Mouse (Mus musculus): Measurements from ENCODE around the gene Patz1. TPM values are rescaled to one million over a fixed set of nuclear protein-coding genes. Genes with fewer than 3 reads are reported as not detected.

Patz1 gene
- 48.1 and 51.1 TPM in 2 replicates for polyA plus RNA-seq (2014; fragmentation: Nextera tagmentation; extraction: Ambion mirVana)

DNA sequence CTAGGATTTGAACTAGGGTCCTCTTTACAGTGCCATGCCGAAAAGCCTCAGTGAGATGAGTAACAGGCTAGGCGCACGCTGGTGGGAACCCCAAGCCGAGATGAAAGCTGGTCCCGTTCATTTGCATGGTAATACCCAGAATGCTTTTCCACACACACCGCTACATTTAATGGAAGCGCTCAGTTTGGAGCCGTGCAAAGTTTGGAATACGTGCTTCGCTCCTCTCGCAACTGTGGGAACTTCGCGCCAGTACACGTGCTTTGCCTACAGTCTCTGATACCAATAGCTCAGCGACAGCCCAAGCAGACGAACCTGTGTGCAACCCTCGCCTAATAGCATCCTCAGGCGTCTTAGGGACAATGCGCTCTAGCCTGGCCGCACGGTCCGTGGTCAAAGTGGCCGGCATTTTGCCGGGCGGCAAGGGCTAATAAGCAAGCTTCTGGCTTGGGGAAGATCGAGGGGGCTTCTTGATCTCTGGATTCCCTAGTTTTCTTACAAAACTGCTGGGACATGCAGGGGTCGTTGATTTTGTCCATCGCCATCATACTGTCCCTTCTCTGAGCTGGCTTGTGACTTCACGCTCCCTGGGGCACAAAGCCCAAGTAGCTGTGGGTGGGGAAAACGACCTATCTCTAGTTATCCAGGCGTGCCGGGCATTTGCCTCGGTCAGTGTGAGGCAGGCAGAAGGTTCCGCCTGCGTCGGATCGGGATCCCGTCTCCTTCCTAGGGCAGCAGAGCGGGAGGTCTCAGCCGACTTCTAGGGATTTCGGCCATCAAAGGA is at the start of gene Patz1:
Gene Patz1, plus strand, starts transcription at position 354 of the 781 bp plus-strand sequence.
- Histone ChIP-seq H3K9ac (replicated peaks; ENCODE audit: low read depth, low read length) (peak within 1 kb of the TSS; percentile 94), H3K4me3 (ENCODE audit: low read depth, low read length) (peak within 1 kb of the TSS; percentile 92), H3K27ac (ENCODE audit: low read length) (peak within 1 kb of the TSS; percentile 99), H3K27me3 (ENCODE audit: control insufficient read depth, insufficient read depth, low read length) (no peaks in the 10 kb centered on the region), H3K4me1 (ENCODE audit: control insufficient read depth, insufficient read depth, low read length) (peaks cover 14% of the 10 kb centered on the region), H3K36me3 (ENCODE audit: control insufficient read depth, insufficient read depth, low read length) (peaks cover 8% of the 10 kb centered on the region; the same call in 1 of the 2 replicates), H3K9me3 (ENCODE audit: control insufficient read depth, low read depth, low read length) (no peaks in the 10 kb centered on the region), H3K4me2 (replicated peaks; ENCODE audit: low read depth, low read length) (peak within 1 kb of the TSS; percentile 100)
- under 1% methylated on average over 41 of the region's 41 CpGs for WGBS
- no peak; the same call in 1 of the 2 replicates for ATAC-seq (ENCODE audit: insufficient number of reproducible peaks, insufficient read depth, low FRiP score, low read depth)

DNA sequence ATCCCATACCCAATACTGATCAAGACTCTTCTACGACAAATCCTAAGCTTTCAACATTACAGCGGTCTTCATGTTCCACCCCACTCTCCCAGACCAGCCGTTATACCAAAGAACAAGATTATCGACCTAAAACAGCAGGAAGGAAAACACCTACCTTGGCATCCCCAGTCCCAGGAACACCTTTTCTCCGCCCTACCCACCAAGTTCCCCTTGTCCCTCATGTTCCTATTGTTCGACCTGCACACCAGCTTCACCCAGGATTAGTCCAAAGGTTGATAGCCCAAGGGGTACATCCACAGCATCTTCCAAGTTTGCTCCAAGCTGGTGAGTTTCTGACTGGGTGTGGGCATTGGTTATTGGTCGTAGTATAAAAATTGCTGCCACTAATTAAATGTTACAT is 46.3 kb upstream of the Patz1 start:
- ATAC-seq (ENCODE audit: insufficient number of reproducible peaks, insufficient read depth, low FRiP score, low read depth), result no peak
- H3K36me3 ChIP-seq (ENCODE audit: control insufficient read depth, insufficient read depth, low read length), result peaks cover 77% of the 10 kb centered on the region
- no peak overlapping the region for H3K27ac ChIP-seq (ENCODE audit: low read length)
- H3K4me1 ChIP-seq (ENCODE audit: control insufficient read depth, insufficient read depth, low read length), result no peaks in the 10 kb centered on the region
- no peaks in the 10 kb centered on the region for H3K27me3 ChIP-seq (ENCODE audit: control insufficient read depth, insufficient read depth, low read length)
- no peak overlapping the region for H3K4me2 ChIP-seq (replicated peaks; ENCODE audit: low read depth, low read length)
- WGBS, result 93% methylated on average over 7 of the region's 7 CpGs
- no peak overlapping the region for H3K4me3 ChIP-seq (ENCODE audit: low read depth, low read length)
- no peak overlapping the region for H3K9ac ChIP-seq (replicated peaks; ENCODE audit: low read depth, low read length)
- H3K9me3 ChIP-seq (ENCODE audit: control insufficient read depth, low read depth, low read length), result no peaks in the 10 kb centered on the region

DNA sequence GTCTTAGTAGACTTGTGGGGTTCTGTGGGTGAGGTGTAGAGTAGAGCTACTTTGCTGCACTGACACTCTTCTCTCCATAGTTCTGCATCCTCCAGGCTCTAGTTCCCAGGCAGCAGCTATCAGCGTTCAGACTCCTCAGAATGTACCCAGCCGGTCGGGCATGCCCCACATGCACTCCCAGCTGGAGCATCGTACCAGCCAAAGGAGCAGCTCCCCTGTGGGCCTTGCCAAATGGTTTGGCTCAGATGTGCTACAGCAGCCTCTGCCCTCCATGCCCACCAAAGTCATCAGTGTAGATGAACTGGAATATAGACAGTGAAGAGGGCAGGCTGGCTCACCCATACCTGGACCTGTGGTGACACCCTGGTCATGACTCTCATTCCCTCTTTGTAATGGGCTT is 44.9 kb upstream of the Patz1 start:
- Histone ChIP-seq H3K27ac (ENCODE audit: low read length) (no peak overlapping the region), H3K4me2 (replicated peaks; ENCODE audit: low read depth, low read length) (no peak overlapping the region), H3K9ac (replicated peaks; ENCODE audit: low read depth, low read length) (no peak overlapping the region), H3K9me3 (ENCODE audit: control insufficient read depth, low read depth, low read length) (no peaks in the 10 kb centered on the region), H3K4me1 (ENCODE audit: control insufficient read depth, insufficient read depth, low read length) (no peaks in the 10 kb centered on the region), H3K36me3 (ENCODE audit: control insufficient read depth, insufficient read depth, low read length) (peaks cover 76% of the 10 kb centered on the region), H3K27me3 (ENCODE audit: control insufficient read depth, insufficient read depth, low read length) (no peaks in the 10 kb centered on the region), H3K4me3 (ENCODE audit: low read depth, low read length) (no peak overlapping the region)
- WGBS, result 82% methylated on average over 4 of the region's 4 CpGs
- ATAC-seq (ENCODE audit: insufficient number of reproducible peaks, insufficient read depth, low FRiP score, low read depth), result no peak

DNA sequence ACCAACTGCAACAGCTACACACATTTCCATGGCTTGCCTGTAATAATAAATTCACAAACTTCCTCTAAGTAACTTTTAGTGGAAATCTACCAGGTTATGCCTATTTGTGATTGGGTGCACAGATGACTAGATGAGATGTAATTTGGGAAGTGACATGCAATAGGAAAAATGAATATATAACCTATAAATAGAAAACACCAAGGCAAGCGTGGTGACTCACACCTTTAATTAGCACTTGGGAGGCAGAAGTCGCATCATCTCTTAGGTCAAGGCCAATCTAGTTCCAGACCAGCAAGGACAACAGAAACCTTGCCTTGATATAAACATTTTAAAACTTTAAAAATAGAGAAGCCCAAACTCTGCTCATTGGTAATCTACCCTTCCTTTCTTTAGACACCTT is 41.3 kb upstream of the Patz1 start:
- no peaks in the 10 kb centered on the region for H3K9me3 ChIP-seq (ENCODE audit: control insufficient read depth, low read depth, low read length)
- no peak overlapping the region for H3K4me2 ChIP-seq (replicated peaks; ENCODE audit: low read depth, low read length)
- no peaks in the 10 kb centered on the region for H3K27me3 ChIP-seq (ENCODE audit: control insufficient read depth, insufficient read depth, low read length)
- H3K4me1 ChIP-seq (ENCODE audit: control insufficient read depth, insufficient read depth, low read length), result no peaks in the 10 kb centered on the region
- WGBS, result 97% methylated on average over 2 of the region's 2 CpGs
- no peak overlapping the region for H3K4me3 ChIP-seq (ENCODE audit: low read depth, low read length)
- ATAC-seq (ENCODE audit: insufficient number of reproducible peaks, insufficient read depth, low FRiP score, low read depth), result no peak
- H3K9ac ChIP-seq (replicated peaks; ENCODE audit: low read depth, low read length), result no peak overlapping the region
- no peak overlapping the region for H3K27ac ChIP-seq (ENCODE audit: low read length)
- peaks cover 85% of the 10 kb centered on the region for H3K36me3 ChIP-seq (ENCODE audit: control insufficient read depth, insufficient read depth, low read length)

DNA sequence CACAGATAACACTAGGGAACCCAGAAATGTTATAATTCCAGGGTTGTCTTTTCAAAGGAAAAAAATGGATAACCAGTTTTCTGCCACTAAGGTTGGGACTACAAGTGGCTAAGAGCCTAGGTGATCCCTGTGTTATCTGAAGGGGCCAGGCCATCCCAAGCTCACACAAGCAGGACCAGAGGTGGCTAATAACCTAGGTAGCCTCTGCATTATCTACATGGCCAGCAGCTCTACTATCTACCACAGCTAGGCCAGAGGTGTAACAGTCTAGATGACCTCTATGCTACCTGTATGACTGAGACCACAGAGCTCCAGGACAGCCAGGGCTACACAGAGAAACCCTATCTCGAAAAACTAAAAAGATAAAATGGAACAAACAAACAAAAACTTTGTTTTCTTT is 29.1 kb upstream of the Patz1 start:
- H3K4me1 ChIP-seq (ENCODE audit: control insufficient read depth, insufficient read depth, low read length), result 0 out of 2 replicates have a peak, but pooled peaks cover under 1% of the 10 kb centered on the region
- H3K9ac ChIP-seq (replicated peaks; ENCODE audit: low read depth, low read length), result no peak overlapping the region
- H3K27me3 ChIP-seq (ENCODE audit: control insufficient read depth, insufficient read depth, low read length), result no peaks in the 10 kb centered on the region
- 97% methylated on average over 1 of the region's 1 CpGs for WGBS
- no peak overlapping the region for H3K4me3 ChIP-seq (ENCODE audit: low read depth, low read length)
- no peak overlapping the region for H3K4me2 ChIP-seq (replicated peaks; ENCODE audit: low read depth, low read length)
- peaks cover 64% of the 10 kb centered on the region for H3K36me3 ChIP-seq (ENCODE audit: control insufficient read depth, insufficient read depth, low read length)
- no peaks in the 10 kb centered on the region for H3K9me3 ChIP-seq (ENCODE audit: control insufficient read depth, low read depth, low read length)
- H3K27ac ChIP-seq (ENCODE audit: low read length), result no peak overlapping the region
- no peak for ATAC-seq (ENCODE audit: insufficient number of reproducible peaks, insufficient read depth, low FRiP score, low read depth)

DNA sequence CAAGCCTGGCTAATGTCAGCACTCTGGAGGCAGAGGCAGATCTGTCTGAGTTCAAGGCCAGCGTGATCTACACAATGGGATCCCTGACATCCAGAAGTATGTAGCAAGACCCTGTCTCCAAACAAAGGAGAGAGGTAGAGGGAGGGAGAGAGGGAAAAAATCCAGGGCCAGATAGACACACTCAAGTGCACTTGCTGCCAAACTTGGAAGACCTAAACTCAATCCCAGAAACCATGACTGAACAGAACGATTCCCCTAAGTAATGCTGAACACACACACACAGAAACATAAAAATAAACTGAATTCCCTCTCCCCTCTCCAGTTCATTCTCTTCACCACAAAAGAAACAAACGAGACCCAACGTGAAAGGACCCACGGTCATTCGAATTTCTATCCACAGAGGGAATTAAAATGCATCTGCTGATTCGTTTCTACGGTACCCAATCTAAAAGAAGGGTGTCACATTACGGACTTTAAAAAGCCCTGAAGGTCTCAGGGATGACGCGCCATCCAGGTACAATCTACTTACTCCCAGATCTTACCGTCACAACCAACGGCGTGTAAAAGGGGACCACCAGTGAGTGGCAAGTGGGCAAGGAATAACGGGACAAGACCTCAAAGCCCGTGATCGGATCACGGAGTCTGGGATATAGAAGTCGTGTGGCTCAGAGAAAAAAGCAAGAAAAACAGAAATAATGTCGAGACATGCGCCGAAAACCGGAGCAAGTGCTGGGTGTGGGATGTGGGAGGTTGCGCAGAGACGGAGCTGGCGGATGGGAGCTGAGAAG is 23.2 kb upstream of the Patz1 start:
- H3K27ac ChIP-seq (ENCODE audit: low read length), result peak overlapping the region; percentile 95
- H3K36me3 ChIP-seq (ENCODE audit: control insufficient read depth, insufficient read depth, low read length), result peaks cover 30% of the 10 kb centered on the region
- H3K4me1 ChIP-seq (ENCODE audit: control insufficient read depth, insufficient read depth, low read length), result peaks cover 10% of the 10 kb centered on the region
- peak overlapping the region; percentile 99 for H3K4me3 ChIP-seq (ENCODE audit: low read depth, low read length)
- ATAC-seq (ENCODE audit: insufficient number of reproducible peaks, insufficient read depth, low FRiP score, low read depth), result no peak
- peak overlapping the region; percentile 74 for H3K4me2 ChIP-seq (replicated peaks; ENCODE audit: low read depth, low read length)
- WGBS, result under 1% methylated on average over 26 of the region's 26 CpGs
- H3K27me3 ChIP-seq (ENCODE audit: control insufficient read depth, insufficient read depth, low read length), result no peaks in the 10 kb centered on the region
- H3K9me3 ChIP-seq (ENCODE audit: control insufficient read depth, low read depth, low read length), result no peaks in the 10 kb centered on the region
- peak overlapping the region; percentile 98 for H3K9ac ChIP-seq (replicated peaks; ENCODE audit: low read depth, low read length)

DNA sequence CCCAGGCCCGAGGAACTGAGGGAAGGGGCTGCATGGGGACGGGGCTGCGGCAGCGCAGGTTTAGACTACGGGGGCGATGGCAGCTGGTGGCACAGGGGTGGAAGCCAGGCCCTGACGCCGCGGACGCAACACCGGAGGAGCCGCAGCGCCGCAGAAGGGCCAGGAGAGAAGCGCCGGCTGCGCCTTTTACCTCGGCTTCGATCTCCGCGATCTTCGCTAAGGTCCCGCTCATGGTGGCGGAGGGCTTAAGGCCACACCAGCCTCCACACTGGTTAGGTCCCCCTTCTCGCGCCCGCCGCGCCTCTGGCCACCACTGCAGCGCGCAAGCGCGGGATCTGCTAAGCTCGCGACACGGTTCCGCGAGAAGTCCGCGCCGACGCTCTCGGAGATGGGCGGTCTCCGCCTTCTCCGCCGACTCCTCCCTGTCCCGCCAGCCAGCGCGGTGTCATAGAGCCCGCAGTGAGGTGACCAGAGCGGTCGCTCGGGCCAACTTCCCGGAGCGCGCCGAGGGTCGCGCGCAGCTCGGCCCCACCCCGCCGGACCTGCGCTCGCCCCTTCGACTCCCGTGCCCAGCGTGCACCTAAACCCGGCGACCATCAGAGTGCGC is 22.5 kb upstream of the Patz1 start, which contains the start of gene Drg1:
Gene Drg1, minus strand, starts transcription at position 337 of the 607 bp plus-strand sequence.
- Histone ChIP-seq H3K4me3 (ENCODE audit: low read depth, low read length) (peak within 1 kb of the TSS; percentile 99), H3K27ac (ENCODE audit: low read length) (peak within 1 kb of the TSS; percentile 95), H3K36me3 (ENCODE audit: control insufficient read depth, insufficient read depth, low read length) (peaks cover 26% of the 10 kb centered on the region), H3K9me3 (ENCODE audit: control insufficient read depth, low read depth, low read length) (no peaks in the 10 kb centered on the region), H3K9ac (replicated peaks; ENCODE audit: low read depth, low read length) (peak within 1 kb of the TSS; percentile 98), H3K4me2 (replicated peaks; ENCODE audit: low read depth, low read length) (peak within 1 kb of the TSS; percentile 74), H3K4me1 (ENCODE audit: control insufficient read depth, insufficient read depth, low read length) (peaks cover 10% of the 10 kb centered on the region), H3K27me3 (ENCODE audit: control insufficient read depth, insufficient read depth, low read length) (no peaks in the 10 kb centered on the region)
- peak; percentile 99 for ATAC-seq (ENCODE audit: insufficient number of reproducible peaks, insufficient read depth, low FRiP score, low read depth)
- under 1% methylated on average over 66 of the region's 72 CpGs for WGBS

DNA sequence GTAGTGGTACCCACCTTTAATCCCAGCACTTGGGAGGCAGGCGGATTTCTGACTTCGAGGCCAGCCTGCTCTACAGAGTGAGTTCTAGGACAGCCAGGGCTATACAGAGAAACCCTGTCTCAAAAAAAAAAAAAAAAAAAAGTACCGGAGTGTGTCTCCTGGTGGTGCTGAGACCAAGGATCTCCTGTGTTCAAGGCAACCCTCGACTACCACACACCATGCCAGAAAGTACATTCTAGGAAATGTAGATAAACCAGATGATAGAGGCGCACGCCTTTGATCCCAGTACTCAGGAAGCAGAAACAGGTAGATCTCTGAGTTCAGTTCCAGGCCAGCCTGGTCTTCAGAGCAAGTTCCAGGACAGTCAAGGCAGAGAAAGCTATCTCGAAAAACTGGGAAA is 21.5 kb upstream of the Patz1 start:
- WGBS, result 50% methylated on average over 7 of the region's 7 CpGs
- H3K4me3 ChIP-seq (ENCODE audit: low read depth, low read length), result peak overlapping the region; percentile 99
- H3K27ac ChIP-seq (ENCODE audit: low read length), result peak overlapping the region; percentile 68; the same call in 1 of the 2 replicates
- peaks cover 17% of the 10 kb centered on the region for H3K36me3 ChIP-seq (ENCODE audit: control insufficient read depth, insufficient read depth, low read length)
- no peak for ATAC-seq (ENCODE audit: insufficient number of reproducible peaks, insufficient read depth, low FRiP score, low read depth)
- peak overlapping the region; percentile 48 for H3K4me2 ChIP-seq (replicated peaks; ENCODE audit: low read depth, low read length)
- H3K9ac ChIP-seq (replicated peaks; ENCODE audit: low read depth, low read length), result peak overlapping the region; percentile 55
- no peaks in the 10 kb centered on the region for H3K9me3 ChIP-seq (ENCODE audit: control insufficient read depth, low read depth, low read length)
- peaks cover 10% of the 10 kb centered on the region for H3K4me1 ChIP-seq (ENCODE audit: control insufficient read depth, insufficient read depth, low read length)
- H3K27me3 ChIP-seq (ENCODE audit: control insufficient read depth, insufficient read depth, low read length), result no peaks in the 10 kb centered on the region

Data from stomach, embryonic 14.5 days (tissue).